Mouse (Mus musculus): ENCODE measurements around the gene Sec23ip. TPM values are rescaled to one million over a fixed set of nuclear protein-coding genes. Genes with fewer than 3 reads are reported as not detected.

Gene Sec23ip
- polyA plus RNA-seq, 1 experiment from 2014 or later: 44.5 TPM

- H3K4me2 ChIP-seq (ENCODE audit: low read depth, low read length, severe bottlenecking): no peak overlapping the region
These were observed 5.6 kb downstream of the Sec23ip start for GRCm38 (mm10) chr7:128750296-128750695.

GRCm38 (mm10) chr7:128752012-128752411 lies 7.3 kb downstream of the Sec23ip start:
- no peak overlapping the region for H3K9ac ChIP-seq (ENCODE audit: low read length)
- no peak overlapping the region for H3K4me2 ChIP-seq (ENCODE audit: low read depth, low read length, severe bottlenecking)
- no peak for ATAC-seq (replicated peaks; ENCODE audit: low FRiP score)
- no peak overlapping the region for H3K4me3 ChIP-seq (ENCODE audit: low read depth, low read length)
- no peak for DNase-seq (ENCODE audit: low spot score)
- H3K27me3 ChIP-seq (ENCODE audit: control insufficient read depth, insufficient read depth, low read length): no peaks in the 10 kb centered on the region
- WGBS: 89% methylated on average over 4 of the region's 4 CpGs
- 0 out of 2 replicates have a peak, but pooled peaks cover 3% of the 10 kb centered on the region for H3K4me1 ChIP-seq (replicated peaks; ENCODE audit: control insufficient read depth, insufficient read depth, low read length)
- no peak overlapping the region for H3K27ac ChIP-seq (ENCODE audit: low read depth, low read length)
- H3K9me3 ChIP-seq (ENCODE audit: control insufficient read depth, low read length): no peaks in the 10 kb centered on the region
- peaks cover 11% of the 10 kb centered on the region for H3K36me3 ChIP-seq (ENCODE audit: control insufficient read depth, insufficient read depth, low read length)

More at GRCm38 (mm10) chr7:128750296-128750695, 5.6 kb downstream of the Sec23ip start:
- DNase-seq (ENCODE audit: low spot score) (no peak), ATAC-seq (replicated peaks; ENCODE audit: low FRiP score) (no peak)
- Histone ChIP-seq H3K9me3 (ENCODE audit: control insufficient read depth, low read length) (no peaks in the 10 kb centered on the region), H3K36me3 (ENCODE audit: control insufficient read depth, insufficient read depth, low read length) (peaks cover 11% of the 10 kb centered on the region), H3K27me3 (ENCODE audit: control insufficient read depth, insufficient read depth, low read length) (no peaks in the 10 kb centered on the region), H3K9ac (ENCODE audit: low read length) (no peak overlapping the region), H3K4me1 (replicated peaks; ENCODE audit: control insufficient read depth, insufficient read depth, low read length) (peaks cover 3% of the 10 kb centered on the region; the same call in 1 of the 2 replicates), H3K27ac (ENCODE audit: low read depth, low read length) (no peak overlapping the region), H3K4me3 (ENCODE audit: low read depth, low read length) (no peak overlapping the region)
- WGBS: 91% methylated on average over 9 of the region's 9 CpGs

GRCm38 (mm10) chr7:128755396-128755795 lies 10.7 kb downstream of the Sec23ip start:
- Histone ChIP-seq H3K4me2 (ENCODE audit: low read depth, low read length, severe bottlenecking) (no peak overlapping the region), H3K27me3 (ENCODE audit: control insufficient read depth, insufficient read depth, low read length) (no peaks in the 10 kb centered on the region), H3K9me3 (ENCODE audit: control insufficient read depth, low read length) (no peaks in the 10 kb centered on the region), H3K27ac (ENCODE audit: low read depth, low read length) (no peak overlapping the region), H3K4me3 (ENCODE audit: low read depth, low read length) (no peak overlapping the region), H3K36me3 (ENCODE audit: control insufficient read depth, insufficient read depth, low read length) (peaks cover 14% of the 10 kb centered on the region), H3K4me1 (replicated peaks; ENCODE audit: control insufficient read depth, insufficient read depth, low read length) (no peaks in the 10 kb centered on the region), H3K9ac (ENCODE audit: low read length) (no peak overlapping the region)
- no peak for ATAC-seq (replicated peaks; ENCODE audit: low FRiP score)
- 100% methylated on average over 1 of the region's 1 CpGs for WGBS
- no peak for DNase-seq (ENCODE audit: low spot score)

- no peak for ATAC-seq (replicated peaks; ENCODE audit: low FRiP score)
These were observed 14.2 kb downstream of the Sec23ip start for GRCm38 (mm10) chr7:128758948-128759347.

GRCm38 (mm10) chr7:128766696-128767095 lies 22.0 kb downstream of the Sec23ip start:
- no peak overlapping the region for H3K4me2 ChIP-seq (ENCODE audit: low read depth, low read length, severe bottlenecking)
- no peaks in the 10 kb centered on the region for H3K27me3 ChIP-seq (ENCODE audit: control insufficient read depth, insufficient read depth, low read length)
- no peaks in the 10 kb centered on the region for H3K9me3 ChIP-seq (ENCODE audit: control insufficient read depth, low read length)
- no peak overlapping the region for H3K27ac ChIP-seq (ENCODE audit: low read depth, low read length)
- no peaks in the 10 kb centered on the region for H3K4me1 ChIP-seq (replicated peaks; ENCODE audit: control insufficient read depth, insufficient read depth, low read length)
- no peak for DNase-seq (ENCODE audit: low spot score)
- peaks cover 16% of the 10 kb centered on the region; the same call in 1 of the 2 replicates for H3K36me3 ChIP-seq (ENCODE audit: control insufficient read depth, insufficient read depth, low read length)
- no peak overlapping the region for H3K4me3 ChIP-seq (ENCODE audit: low read depth, low read length)
- H3K9ac ChIP-seq (ENCODE audit: low read length): no peak overlapping the region
- no peak for ATAC-seq (replicated peaks; ENCODE audit: low FRiP score)

More at GRCm38 (mm10) chr7:128758948-128759347, 14.2 kb downstream of the Sec23ip start:
- DNase-seq (ENCODE audit: low spot score): no peak
- Histone ChIP-seq H3K27me3 (ENCODE audit: control insufficient read depth, insufficient read depth, low read length) (no peaks in the 10 kb centered on the region), H3K36me3 (ENCODE audit: control insufficient read depth, insufficient read depth, low read length) (peaks cover 12% of the 10 kb centered on the region), H3K4me2 (ENCODE audit: low read depth, low read length, severe bottlenecking) (no peak overlapping the region), H3K27ac (ENCODE audit: low read depth, low read length) (no peak overlapping the region), H3K9ac (ENCODE audit: low read length) (no peak overlapping the region), H3K4me3 (ENCODE audit: low read depth, low read length) (no peak overlapping the region), H3K9me3 (ENCODE audit: control insufficient read depth, low read length) (no peaks in the 10 kb centered on the region), H3K4me1 (replicated peaks; ENCODE audit: control insufficient read depth, insufficient read depth, low read length) (no peaks in the 10 kb centered on the region)
- 96% methylated on average over 4 of the region's 4 CpGs for WGBS

- Histone ChIP-seq H3K36me3 (ENCODE audit: control insufficient read depth, insufficient read depth, low read length) (peaks cover 4% of the 10 kb centered on the region; the same call in 1 of the 2 replicates), H3K9me3 (ENCODE audit: control insufficient read depth, low read length) (no peaks in the 10 kb centered on the region), H3K9ac (ENCODE audit: low read length) (no peak overlapping the region), H3K27ac (ENCODE audit: low read depth, low read length) (no peak overlapping the region), H3K4me2 (ENCODE audit: low read depth, low read length, severe bottlenecking) (no peak overlapping the region), H3K27me3 (ENCODE audit: control insufficient read depth, insufficient read depth, low read length) (no peaks in the 10 kb centered on the region), H3K4me1 (replicated peaks; ENCODE audit: control insufficient read depth, insufficient read depth, low read length) (no peaks in the 10 kb centered on the region), H3K4me3 (ENCODE audit: low read depth, low read length) (no peak overlapping the region)
- no peak for ATAC-seq (replicated peaks; ENCODE audit: low FRiP score)
- WGBS: 89% methylated on average over 6 of the region's 6 CpGs
- DNase-seq (ENCODE audit: low spot score): no peak
These were observed 32.5 kb downstream of the Sec23ip start for GRCm38 (mm10) chr7:128777201-128777600.

GRCm38 (mm10) chr7:128779305-128779704 lies 34.6 kb downstream of the Sec23ip start:
- Histone ChIP-seq H3K4me1 (replicated peaks; ENCODE audit: control insufficient read depth, insufficient read depth, low read length) (no peaks in the 10 kb centered on the region), H3K27ac (ENCODE audit: low read depth, low read length) (no peak overlapping the region), H3K9me3 (ENCODE audit: control insufficient read depth, low read length) (no peaks in the 10 kb centered on the region), H3K36me3 (ENCODE audit: control insufficient read depth, insufficient read depth, low read length) (peaks cover 4% of the 10 kb centered on the region; the same call in 1 of the 2 replicates), H3K4me3 (ENCODE audit: low read depth, low read length) (no peak overlapping the region), H3K27me3 (ENCODE audit: control insufficient read depth, insufficient read depth, low read length) (no peaks in the 10 kb centered on the region), H3K4me2 (ENCODE audit: low read depth, low read length, severe bottlenecking) (no peak overlapping the region), H3K9ac (ENCODE audit: low read length) (no peak overlapping the region)
- DNase-seq (ENCODE audit: low spot score): peak; percentile 68
- 48% methylated on average over 6 of the region's 6 CpGs for WGBS
- 0 out of 2 replicates have a peak, but pooled peaks have one; percentile 39 for ATAC-seq (replicated peaks; ENCODE audit: low FRiP score)

- H3K4me2 ChIP-seq (ENCODE audit: low read depth, low read length, severe bottlenecking): no peak overlapping the region
- H3K27me3 ChIP-seq (ENCODE audit: control insufficient read depth, insufficient read depth, low read length): no peaks in the 10 kb centered on the region
- ATAC-seq (replicated peaks; ENCODE audit: low FRiP score) (no peak), DNase-seq (ENCODE audit: low spot score) (no peak)
- H3K9me3 ChIP-seq (ENCODE audit: control insufficient read depth, low read length): no peaks in the 10 kb centered on the region
- H3K27ac ChIP-seq (ENCODE audit: low read depth, low read length): no peak overlapping the region
- H3K36me3 ChIP-seq (ENCODE audit: control insufficient read depth, insufficient read depth, low read length): peaks cover 4% of the 10 kb centered on the region; the same call in 1 of the 2 replicates
- H3K4me1 ChIP-seq (replicated peaks; ENCODE audit: control insufficient read depth, insufficient read depth, low read length): no peaks in the 10 kb centered on the region
- 97% methylated on average over 3 of the region's 3 CpGs for WGBS
- no peak overlapping the region for H3K4me3 ChIP-seq (ENCODE audit: low read depth, low read length)
- no peak overlapping the region for H3K9ac ChIP-seq (ENCODE audit: low read length)
These were observed 37.1 kb downstream of the Sec23ip start for GRCm38 (mm10) chr7:128781846-128782245.

GRCm38 (mm10) chr7:128790045-128790444 lies 45.3 kb downstream of the Sec23ip start:
- Histone ChIP-seq H3K9ac (ENCODE audit: low read length) (no peak overlapping the region), H3K4me1 (replicated peaks; ENCODE audit: control insufficient read depth, insufficient read depth, low read length) (no peaks in the 10 kb centered on the region), H3K27ac (ENCODE audit: low read depth, low read length) (no peak overlapping the region), H3K36me3 (ENCODE audit: control insufficient read depth, insufficient read depth, low read length) (no peaks in the 10 kb centered on the region), H3K9me3 (ENCODE audit: control insufficient read depth, low read length) (no peaks in the 10 kb centered on the region), H3K27me3 (ENCODE audit: control insufficient read depth, insufficient read depth, low read length) (no peaks in the 10 kb centered on the region), H3K4me2 (ENCODE audit: low read depth, low read length, severe bottlenecking) (no peak overlapping the region), H3K4me3 (ENCODE audit: low read depth, low read length) (no peak overlapping the region)
- ATAC-seq (replicated peaks; ENCODE audit: low FRiP score) (no peak), DNase-seq (ENCODE audit: low spot score) (no peak)
- WGBS: 88% methylated on average over 4 of the region's 4 CpGs
